Mouse (Mus musculus): ENCODE data around the gene Fbxo22.
"Not testable (repeated sequence)": the region's sequence is repeated elsewhere in the genome, so short reads cannot be mapped to it uniquely, and the experiment has no call there.

Gene Fbxo22

DNA sequence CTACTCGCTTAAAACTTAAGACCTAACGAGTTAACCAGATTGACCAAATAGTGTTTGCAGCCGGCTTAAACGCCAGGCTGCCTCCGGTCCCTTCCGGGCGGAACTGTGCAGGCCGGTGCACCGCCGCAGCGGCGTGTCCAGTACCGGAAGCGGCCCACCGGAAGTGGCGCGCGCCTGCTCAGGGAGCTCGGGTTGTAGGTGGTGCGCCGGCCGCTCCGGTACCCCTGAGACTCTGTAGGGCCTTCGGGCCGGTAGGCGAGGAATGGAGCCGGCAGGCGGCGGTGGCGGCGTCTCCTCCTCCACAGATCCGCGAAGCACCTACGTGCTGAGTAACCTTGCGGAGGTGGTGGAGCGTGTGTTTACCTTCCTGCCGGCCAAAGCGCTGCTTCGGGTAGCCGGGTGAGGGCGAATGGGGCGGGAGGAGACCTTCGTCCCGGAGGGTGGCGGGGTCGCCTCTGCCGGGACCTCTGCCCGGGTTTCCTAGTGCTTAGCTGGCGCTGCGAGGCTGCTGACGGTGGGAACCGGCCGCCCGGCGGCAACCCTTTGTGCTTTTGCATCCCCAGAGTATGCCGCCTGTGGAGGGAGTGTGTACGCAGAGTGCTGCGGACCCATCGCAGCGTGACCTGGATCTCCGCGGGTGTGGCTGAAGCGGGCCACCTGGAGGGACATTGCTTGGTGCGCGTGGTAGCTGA lies at the start of gene Fbxo22:
Gene Fbxo22, plus strand, starts transcription at position 136 of the 692 bp plus-strand sequence.
- DNase-seq, result peak; percentile 91 to 95

DNA sequence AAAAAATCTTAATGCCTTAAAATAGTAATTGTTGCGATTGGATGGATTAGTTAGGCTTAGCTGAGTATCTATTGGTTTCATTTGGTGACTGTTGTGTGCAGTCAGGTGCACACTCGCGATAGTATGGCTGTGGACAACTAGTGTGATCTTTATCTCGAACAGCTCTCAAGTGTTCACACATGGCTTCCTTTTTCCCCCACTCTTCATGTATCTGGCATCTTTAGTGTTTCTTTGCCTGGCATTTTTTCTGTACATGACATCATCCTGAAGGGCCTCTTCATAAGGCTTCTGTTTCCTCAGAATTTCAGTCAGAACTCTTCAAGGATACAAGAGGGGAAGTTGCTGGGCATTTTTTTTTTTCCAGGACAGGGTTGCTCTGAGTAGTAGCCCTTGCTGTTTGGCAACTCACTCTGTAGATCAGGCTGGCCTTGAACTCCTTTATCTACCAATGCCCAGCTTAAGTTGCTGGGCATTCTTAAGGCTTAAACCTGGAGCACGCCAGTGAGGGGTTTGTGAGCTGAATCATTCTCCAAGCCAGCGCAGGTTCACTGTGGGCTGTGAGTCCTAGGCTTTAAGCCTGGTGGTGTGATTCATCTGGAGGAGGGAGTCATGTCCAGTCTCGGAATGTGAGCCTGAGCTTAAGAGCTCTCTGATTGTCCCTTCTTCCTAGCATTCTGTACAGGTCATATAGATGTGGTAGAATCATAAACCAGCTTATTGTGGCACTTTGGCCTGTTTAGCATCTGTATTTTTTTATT lies 37.9 kb upstream of the Fbxo22 start:
- no peak for DNase-seq

DNA sequence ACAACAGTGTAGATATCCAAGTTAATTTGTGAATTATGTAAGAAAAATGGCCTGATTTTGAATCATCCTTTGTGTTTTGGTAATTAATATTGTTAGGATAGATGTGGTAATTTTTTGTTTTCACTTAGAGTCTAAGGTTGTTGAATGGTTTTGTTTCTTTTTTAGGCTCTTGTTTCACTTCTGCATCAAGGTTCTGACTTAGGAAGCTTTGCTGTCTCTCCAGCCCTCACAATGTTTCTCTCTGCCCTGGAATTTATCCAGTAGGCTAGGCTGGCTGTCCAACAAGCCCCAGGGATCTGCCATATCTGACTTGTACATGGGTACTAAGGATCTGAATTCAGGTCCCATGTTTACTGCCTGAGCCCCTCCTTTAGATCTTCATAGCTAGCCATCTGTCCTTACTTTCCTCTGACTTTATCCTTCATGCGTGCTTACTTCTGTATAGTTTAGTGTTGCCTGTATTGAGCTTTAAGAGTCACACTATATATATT lies 36.5 kb upstream of the Fbxo22 start:
- DNase-seq, result peak in 1 of 2 experiments; percentile 31

DNA sequence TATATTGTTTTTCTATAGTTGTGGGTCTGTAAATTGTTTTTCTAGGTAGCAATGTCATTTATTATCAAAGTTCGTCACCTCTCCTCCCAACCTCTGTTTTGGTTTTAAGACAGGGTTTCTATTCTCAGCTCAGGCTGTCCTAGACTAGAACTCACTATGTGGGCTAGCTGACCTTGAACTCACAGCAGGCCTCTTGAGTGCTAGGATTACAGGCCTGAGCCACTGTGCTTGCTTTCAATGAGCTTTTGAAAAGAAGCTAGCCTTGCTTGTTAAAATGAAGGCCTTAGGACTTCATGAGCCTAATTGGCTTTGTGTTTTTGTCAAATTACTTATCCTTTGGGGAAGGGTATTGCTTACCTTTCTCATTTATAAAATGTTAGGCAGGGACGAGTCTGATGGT lies 34.5 kb upstream of the Fbxo22 start:
- no peak for DNase-seq

DNA sequence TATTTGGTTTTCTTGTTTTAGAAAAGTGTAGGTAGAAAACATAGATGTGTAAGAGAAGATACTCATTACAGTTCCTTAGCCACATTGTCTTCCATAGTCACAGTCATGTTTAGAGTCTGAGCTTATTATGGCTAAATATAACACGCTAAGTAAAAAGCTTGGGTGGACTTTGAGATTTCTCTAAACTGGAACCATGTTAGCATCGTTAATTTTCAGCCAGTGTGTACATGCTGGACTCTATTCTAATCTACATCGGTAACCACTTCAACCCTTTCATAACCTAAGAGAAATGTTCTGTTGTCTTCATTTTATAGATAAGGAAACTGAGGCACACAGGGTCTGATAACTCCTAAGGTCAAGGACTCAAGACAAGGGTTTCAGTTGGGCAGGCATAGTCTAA lies 12.8 kb upstream of the Fbxo22 start:
- DNase-seq, result no peak

DNA sequence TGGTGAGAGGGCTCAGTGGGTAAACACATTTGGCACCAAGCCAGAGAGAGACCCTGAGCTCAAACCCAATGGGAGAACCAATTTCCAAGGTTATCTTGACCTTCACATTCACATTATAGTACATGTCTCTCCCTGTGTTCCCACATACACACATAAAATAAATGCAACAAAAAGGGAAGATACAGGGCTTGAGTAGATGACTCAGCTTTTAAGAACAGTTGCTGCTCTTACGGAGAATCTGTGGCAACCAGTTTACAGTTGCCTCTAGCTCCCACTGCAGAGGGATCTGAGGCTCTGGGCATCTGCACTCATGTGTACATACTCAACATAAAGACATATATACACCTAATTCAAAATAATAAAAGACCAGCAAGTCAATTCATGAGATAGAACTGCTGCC lies 10.5 kb upstream of the Fbxo22 start:
- no peak for DNase-seq

DNA sequence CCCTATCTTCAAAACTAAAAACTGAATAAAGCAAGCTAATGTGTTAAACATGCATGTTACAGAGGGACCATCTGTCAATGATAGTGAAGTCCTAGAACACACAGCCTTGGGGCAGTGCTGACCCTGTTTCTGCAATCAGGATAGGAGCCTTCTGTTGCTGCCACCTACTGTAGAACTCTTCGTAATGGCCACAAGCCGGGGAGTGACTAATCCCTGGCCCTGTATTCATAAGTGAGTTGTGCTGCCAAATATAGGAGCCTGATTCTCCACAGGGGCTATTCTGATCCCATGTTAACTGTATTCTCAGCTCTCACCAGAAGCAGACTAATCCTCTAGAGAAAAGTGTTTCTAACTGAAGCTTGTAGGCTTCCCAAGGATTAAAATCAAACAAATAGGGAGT lies 9.4 kb upstream of the Fbxo22 start:
- DNase-seq, result peak; percentile 67 to 76

DNA sequence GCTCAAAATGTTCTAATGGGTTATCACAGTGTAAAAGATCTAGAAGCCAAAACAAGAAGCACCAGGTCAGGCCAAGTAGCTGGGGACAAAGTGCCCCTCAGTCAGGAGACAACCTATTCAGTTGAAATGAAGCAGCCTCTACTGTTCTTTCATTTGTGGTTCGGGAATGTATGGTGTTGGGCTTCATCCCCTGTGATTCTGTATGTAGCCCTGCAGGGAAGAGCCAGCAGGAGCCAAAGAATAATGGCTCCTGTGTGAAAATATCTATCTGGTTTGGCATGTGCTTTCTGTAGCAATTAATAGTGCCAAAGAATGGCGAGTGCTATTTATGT lies 301 bp upstream of the Fbxo22 start:
- DNase-seq, result peak in 1 of 2 experiments; percentile 25

DNA sequence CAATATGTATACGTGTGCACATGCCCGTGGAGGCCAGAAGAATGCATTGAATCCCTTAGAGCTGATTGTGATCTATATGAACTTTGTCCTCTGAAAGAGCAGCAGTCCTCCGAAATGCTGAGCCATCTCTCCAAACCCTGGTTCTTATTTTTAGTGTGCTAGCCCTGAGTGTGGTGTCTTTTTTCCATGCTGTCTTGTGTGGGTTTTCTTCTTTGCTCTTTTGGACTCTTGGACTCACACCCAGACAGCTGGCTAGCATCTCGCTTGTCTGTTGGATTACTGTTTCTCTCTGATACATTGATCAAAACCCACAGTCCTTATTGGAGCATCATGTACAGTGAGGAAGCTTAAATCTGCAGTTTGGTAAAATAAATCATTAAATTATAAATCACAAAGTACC lies 2.9 kb downstream of the Fbxo22 start:
- DNase-seq, result no peak

DNA sequence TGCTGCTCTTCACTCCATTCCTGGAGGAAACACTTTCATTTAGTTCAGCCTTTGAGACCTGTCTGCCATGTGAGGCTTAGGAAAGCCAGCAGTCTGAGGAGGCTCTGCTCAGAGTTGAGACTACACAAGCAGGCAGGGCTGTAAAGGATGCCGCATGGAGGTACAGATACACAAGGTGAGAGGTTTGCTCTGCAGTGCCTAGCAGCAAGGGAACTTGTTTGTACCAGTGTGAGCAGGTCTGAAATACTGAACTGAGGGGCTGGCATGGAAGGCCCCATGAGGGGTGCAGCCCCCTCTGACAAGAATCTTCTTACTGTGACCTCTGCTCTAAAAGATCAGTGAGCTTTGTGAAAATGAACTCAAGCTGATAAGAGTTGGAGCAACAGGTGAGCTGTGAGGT lies 4.7 kb downstream of the Fbxo22 start:
- no peak for DNase-seq

DNA sequence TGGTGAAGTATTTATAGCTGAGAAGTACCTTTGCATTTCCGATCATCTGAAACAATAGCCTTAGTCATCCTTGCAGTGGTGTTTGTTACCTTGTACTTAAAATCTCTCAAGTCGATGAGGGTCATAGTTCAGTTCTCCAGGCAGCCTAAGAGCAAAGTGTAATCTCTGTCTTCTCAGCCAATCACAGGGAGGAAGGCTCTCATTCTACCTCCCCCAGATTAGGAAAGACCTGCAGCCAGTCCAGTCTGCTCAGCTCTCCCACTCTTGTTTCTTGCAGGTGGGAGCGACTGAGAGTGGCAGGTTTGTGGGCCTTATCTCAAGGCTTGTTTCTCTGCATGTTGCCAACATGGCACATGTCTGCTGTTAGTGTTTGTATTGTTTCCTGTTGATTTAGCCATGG lies 6.3 kb downstream of the Fbxo22 start:
- DNase-seq, result no peak

DNA sequence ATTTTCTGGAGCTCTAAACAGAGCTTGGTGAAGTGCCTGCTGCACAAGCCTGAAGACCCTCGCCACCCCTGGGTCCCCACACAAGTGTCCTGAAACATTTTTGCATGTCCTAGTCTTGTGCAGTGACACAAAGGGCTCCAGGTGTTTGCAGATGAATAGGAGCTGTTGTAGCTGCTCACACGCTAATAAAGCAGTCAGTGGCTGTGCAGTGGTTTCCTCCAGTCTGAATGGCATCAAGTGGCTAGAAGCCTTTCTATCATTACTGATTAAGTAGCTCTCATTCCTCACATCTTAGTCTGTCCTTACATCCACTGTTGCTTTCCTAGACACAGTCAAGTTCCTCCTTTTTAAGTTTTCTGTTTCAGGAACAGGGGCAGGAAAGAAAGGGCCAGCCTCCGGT lies 6.9 kb downstream of the Fbxo22 start:
- DNase-seq, result no peak

DNA sequence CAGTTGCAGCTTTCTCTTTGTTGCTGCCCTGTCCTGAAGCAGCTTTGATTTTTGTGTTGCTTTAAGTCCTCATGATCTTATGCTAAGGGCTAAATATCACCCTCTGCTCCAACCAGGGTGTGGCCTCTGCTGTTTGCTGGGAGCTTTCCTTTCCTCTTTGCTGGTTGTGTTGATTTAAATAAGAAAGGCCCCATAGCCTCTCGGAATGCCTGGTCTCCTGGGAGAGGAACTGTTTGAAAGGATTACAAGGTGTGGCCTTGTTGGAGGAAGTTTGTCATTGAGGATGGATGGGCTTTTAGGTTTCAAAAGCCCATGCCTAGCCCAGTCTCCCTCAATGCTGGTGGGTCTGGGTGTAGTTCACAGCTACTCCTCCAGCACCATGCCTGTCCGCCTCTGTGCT lies 7.4 kb downstream of the Fbxo22 start:
- no peak for DNase-seq

DNA sequence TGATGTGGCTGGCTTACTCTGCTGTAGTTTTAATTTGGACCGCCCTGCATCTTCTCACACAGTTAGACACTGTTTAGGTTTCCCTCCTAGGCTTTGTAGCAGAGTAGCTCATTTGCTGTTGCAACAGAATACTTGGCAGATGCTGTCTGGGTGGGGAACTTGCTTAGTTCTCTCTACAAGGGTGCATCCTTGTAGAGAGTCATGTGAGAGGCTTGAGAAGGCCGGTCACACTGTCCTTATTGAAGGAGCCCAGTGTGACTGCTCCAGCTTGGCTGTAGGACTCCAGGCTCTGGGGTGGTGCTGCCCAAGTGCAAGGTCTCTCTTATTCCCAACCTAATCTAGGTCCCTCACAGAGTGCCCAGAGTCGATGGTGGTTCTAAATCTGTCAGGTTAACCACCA lies 8.7 kb downstream of the Fbxo22 start:
- no peak for DNase-seq

DNA sequence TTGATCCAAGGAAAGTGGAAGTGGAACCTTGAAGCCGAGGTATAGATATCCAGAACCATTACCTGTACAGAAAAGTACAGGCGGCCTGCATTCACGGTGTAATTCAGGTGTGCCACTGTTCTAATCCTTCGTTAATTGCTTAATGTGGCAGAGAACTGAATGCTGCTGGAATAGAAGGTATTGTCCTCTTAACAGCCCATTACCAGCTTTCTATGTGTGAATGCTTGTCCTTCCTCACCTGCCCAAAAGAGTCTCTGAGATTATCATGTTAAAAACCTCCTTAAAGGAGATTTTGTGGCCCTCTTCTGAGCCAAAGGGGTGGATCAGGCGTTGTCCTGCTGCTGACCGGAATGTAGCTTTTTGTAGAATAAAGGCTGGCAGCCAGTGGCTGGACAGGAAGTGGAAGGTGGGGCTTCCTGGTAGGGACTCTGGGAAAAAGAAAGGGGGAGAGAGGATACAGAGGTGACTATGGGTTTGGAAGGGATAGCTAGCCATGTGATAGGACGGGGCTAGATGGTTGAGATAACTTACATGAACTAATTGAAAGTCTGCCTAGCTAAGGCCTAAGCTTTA lies 16.5 kb downstream of the Fbxo22 start:
- no peak for DNase-seq

DNA sequence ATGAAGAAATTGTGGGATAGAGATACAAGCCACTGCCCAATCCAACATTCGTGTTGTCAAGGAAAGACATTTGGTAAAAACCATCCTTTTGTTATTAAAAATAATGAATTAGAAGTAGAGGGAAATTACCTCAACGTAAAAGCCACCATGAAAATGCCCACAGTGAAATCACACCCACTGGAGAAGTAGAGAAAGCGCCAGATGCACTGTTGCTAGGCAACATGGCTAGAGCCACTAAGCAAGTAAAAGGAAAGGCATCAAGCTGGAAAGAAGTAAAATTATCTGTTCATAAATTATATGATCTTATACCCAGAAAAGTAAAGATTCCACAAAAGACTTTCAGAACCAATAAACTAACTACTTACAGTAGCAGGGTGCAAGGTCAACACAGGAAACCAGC lies 17.5 kb downstream of the Fbxo22 start:
- DNase-seq, result no peak

DNA sequence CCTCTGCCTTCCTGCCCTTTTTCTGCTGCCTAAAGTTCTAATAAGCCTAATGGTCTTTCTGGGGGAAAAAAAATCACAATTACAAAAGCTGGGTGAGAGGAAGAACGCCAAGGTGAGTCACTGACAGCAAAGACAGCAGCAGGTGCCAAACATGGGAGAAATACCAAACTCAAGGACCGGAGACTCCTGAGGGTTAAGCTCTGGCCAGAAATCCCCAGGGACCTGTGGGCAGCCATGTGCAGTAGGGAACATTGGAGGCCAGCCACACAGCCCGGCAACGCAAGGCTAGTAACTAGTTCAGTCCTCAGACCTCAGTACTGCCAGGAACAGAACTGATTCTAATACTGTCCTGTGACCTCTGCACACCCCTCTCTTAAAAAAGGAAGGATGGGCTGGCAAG lies 19.4 kb downstream of the Fbxo22 start:
- DNase-seq, result peak in 1 of 2 experiments; percentile 27

DNA sequence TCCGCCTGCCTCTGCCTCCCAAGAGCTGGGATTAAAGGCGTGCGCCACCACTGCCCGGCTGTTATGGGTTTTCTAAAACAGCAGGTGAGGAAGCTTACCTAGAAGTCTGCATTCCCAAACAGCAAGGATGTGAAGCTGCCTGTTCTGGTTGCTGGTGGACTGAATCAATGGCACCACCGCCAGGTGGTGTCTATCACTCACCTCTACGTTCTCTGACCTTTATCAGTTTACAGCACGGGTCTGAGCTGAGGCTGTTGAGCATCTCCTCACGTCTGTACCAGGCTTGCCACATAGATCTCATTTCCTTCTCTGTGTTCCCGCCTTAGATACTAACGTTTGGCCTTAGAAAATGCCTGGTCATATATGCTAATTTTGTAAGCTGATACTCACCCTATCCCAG lies 20.3 kb downstream of the Fbxo22 start:
- no peak for DNase-seq

DNA sequence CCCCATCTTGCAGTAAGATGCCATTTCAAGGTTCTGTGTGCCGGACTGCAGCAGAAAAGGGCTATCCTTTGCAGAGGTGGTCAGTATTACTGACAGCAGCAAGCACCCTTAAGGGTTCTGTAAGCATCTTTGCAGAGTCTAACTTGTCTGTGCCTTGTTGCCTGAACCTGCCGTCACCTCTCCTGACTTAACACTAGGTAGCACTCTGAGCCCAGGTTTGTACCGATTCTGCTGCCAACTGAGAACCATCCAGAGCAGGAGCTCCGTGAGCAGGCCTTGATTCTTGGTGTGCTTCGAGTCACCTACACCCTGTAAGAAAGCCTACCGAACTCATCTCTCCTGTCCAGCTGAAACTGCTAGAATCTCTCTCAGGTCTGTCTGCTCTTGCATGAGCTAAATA lies 22.8 kb downstream of the Fbxo22 start:
- peak; percentile 51 to 73 for DNase-seq

DNA sequence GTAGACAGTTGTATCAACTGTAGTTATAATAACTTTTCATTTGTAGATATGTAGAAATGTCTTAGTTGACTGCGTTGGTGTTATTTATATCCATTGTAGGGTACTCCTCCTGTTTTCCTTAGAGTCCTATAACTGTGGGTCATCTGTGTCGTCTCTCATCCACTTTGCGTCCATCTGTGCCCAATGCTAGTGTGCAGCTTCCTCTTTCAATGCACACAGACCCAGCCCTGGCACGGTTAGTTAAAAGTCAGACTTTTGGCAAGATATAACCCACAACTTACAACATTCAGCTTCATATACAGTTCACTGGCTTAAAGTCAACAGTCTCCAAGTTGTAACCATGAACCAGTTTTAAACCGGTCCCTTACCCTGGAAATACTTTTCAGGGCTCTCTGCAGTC lies 23.4 kb downstream of the Fbxo22 start:
- DNase-seq, result no peak

DNA sequence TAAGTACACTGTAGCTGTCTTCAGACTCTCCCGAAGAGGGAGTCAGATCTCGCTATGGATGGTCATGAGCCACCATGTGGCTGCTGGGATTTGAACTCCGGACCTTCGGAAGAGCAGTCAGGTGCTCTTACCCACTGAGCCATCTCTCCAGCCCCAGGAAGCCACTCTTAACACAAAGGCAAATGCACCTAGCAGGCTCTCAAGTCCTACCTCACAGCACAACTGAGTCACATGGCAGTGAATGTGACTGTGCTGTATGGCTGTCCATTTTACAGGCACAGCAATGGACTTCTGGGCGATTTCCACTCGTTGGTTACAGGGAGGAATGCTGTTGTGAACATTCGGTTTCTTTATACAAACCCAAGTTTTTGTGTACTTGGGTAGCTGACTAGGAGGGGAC lies 23.9 kb downstream of the Fbxo22 start:
- no peak for DNase-seq

DNA sequence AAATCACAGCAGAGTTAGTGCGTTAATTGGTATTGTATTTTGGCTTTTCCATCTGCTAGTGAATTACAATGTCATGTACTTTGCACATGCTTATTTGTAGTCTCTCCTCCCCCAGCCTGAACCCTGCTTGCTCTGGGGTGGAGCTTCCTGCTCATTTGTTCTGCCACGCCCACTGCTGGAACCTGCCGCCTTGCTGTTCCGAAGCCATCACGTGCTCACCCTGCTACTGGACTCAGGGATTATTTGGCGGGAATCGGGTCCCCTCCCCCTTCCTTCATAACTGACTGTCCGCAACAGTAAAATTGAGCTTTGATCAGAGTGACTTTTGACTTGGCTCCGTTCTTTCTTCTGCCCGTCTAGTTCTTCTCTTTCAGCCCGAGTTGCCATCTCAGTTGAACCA lies 24.4 kb downstream of the Fbxo22 start:
- DNase-seq, result not testable (repeated sequence)

DNA sequence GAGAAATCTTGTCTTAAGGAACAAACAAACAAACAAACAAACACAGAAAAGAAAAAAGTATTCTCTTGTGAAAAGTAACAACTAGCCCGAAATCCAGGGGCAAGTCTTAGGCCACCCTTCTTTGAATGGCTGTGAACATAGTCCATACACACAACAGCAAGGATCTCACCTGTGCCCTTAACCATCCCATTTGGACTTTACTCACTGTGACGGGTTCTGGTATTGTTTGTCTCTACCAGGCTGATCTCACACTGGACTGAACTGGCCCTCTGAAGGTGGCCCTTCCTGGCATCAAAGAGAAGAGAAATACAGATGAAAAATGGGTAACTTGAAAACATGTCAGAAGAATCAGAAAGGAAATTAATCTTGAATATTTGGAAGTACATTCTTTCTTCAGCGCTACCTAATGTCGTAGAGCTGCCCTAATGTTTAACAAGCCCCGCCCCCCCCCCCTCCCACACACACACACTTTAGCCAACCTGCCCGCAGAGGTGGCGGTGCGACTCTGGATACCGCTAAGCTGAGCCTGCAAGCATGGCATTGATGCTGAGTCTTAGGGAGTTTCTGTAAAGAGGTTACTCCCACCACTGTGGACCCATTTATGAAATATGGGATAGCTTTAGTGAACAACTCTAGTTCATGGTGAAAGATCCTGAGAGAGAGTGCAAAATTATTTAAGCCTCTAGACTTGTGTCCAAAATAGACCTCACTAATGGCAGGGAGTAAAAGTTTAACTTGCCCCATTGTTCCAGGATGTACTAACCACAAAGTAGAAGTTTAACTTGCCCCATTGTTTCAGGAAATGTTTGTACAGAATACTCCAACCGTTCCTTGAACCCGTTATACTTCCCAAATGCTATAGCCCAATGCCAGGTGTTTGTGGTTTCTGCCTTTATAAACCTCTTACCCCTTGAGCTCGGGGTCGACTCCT lies 27.8 kb downstream of the Fbxo22 start:
- DNase-seq, result no peak

Data from cerebellum, postnatal 25 days (tissue).